Mouse (Mus musculus) natural killer cell, adult 2 months (primary cell): ENCODE data around the gene Abcc10.

Source experiments
- DNase-seq, 2 experiments: peaks; one replicate each; pipeline ENCODE4 v3.0.0; 2022; ENCODE audit warnings: low spot score in 2 of 2

The Abcc10 gene

DNA sequence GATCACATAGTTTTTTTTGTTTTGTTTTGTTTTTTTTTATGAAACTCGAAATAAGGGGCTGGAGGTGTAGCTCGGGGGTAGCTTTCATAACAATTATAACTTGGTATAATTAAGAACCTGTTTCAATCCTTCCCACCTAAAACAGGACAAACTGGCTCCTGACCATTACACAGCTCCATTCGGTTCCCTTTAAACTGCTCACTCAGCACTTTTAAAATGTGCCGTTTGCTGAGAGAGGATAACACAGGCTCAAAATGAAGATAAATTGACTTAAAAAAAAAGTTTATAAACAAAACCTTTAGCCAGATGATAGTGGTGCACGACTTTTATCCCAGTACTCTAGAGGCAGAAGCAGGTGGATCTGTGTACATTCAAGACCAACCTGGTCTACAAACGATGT is 42.7 kb downstream of the Abcc10 start:
- no peak for DNase-seq

DNA sequence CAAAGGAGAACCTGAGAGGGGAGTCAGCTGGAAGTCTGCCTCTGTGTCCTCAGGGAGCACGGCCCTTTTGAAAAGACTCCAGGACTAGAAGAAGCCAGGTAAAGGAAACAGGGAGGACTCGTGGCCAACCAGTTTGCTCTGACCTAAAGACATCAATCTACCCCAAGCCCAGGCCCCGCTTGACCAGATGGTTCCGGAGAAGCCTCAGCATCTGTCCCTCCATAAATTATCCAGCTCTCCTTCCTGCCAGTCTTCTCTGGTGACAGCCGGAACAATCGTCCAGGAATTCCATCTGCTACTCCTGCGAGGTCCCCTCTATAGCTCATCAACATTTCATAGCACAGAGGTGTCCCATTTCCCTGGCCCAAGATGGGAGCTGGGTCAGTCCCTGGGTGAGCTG is 43.5 kb downstream of the Abcc10 start:
- no peak for DNase-seq

DNA sequence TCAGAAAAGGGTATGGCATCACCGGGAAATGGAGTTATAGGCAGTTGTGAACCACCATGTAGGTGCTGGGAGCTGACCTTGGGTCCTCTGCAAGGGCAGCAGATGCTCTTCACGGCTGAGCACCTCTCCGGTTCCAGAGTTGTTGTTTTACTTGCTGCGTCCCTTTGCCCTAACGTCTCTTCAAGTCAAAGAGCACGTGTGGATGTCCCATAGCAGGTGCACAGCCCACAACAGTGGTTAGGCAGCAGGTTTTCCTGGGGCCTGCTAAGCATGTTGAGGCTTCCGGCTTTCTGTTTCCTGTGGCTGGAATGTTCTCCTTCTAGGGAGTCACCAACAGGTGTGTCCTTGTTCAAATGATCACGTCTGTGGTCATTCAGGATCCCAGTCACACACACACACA is 44.2 kb downstream of the Abcc10 start:
- no peak for DNase-seq

DNA sequence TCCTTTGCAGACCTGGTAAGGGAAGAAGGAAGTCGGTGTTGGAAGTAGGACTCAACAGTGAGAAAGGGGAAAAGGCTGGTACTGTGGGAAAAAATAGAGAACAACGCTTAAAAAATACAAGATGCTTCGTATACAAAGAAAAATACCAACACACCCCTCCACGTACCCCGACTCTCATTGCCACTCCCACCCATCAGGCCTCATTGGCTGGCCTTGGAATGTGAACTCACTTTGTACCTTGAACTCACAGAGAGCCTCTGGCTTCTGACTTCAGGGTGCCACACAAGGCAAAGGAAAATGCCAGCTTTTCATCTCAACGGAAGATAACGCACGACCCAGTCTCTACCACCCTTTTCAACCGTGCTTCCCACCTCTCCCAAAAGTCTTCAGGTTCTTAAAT is 45.0 kb downstream of the Abcc10 start:
- no peak for DNase-seq

DNA sequence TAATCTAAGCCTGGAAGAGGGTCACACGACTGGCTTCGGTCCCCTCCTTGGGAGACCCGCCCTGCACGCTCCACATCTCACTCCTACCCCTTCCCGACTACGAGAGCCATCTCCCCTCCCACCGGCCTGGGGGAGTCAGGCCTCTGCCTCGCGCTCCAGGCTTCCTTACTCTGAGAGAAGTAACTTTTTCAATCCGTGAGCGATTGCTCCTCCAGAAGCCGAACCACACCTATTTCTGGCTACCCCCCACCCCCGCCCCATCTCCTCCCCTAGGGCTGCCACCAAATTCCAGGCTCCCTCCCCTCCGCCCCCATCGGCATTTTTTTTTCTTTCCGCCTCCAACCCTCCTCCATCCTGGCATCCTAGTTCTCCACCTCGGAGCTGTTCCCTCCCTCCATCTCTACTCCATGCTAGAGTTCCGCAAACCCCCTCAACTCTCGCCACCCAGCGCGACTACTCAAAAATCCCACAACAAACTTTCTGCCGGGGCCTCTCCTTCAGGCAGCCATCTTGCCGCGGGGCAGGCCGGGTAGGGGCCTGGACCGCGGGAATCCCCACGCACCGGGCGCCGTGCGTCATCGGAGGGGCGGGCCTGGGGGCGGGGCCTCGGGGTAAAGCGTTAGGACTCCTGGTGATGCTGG is 45.5 kb downstream of the Abcc10 start, which contains the start of gene Tjap1:
Gene Tjap1 (minus strand): TSS at position 544 of the 641 bp plus-strand sequence.
- DNase-seq: peak; percentile 71 to 80

DNA sequence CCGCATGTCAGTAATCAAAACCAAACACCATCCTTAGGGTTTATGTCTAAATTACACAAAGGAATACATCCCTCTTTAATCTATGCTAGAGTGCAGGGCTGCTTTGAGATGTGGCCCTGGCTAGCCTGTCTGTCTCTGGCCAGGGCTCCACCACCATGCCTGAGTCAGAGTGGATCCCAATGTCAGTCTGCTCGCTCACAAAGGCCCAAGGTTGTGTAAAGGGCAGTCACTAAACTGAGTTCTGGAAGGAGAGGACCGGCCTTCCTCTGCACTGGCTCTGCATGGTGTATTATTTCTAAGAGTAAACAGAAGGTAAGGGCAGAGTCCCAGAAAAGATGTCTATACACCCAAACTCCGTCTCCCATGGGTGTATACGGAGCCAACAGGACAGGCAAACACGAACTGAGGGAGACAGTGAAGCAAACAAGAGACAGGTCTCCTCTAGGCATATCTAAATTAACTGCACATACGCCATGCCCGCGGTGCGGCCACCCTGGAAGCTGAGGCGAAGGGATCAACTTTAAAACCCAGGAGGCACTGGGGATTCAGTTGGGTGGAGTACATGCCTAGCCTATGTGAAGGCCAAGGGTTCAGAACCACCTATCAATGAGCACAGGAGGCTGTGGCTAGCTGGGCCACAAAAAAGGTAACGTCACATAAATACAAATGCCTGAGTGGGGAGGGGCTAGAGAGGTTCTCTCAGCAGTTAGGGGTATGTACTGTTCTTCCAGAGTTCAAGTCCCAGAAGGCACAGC is 50.0 kb downstream of the Abcc10 start:
- no peak for DNase-seq

DNA sequence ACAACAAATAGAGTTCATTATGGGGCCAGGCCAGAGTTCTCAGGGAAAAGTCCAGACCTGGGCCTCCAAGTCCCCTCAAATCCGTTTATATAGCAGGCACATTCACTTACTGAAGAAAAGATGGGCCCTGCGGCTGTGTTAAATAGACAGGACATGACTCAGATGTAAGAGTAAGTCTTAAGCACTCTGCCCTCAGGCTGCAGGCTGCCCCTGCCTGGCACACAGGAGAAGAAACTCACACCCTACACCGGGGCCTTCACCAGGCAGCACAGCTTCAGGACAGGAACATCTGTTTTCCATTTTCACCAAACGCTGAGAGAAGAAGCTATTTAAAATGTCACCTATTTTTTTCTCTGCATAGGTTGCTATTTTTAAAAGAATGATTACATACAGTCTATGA is 50.6 kb downstream of the Abcc10 start:
- DNase-seq: no peak

DNA sequence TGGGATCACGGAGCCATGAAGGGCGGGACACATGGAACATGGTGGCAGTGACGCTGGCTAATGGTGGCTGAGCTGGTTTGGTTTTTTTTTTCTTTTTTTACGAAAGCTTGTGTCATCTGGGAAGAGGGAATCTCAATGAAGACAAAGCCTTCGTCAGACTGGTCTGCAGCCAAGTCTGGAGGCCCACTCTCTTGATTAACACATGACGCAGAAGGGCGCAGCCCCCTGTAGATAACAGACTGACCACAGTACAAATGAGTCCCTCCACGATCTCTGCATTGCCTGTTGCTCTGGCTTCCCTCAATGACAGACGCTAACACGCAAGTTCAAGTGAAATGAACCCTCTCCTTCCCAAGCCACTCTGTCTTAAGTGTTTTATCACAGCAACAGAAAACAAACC is 52.6 kb downstream of the Abcc10 start:
- no peak for DNase-seq

DNA sequence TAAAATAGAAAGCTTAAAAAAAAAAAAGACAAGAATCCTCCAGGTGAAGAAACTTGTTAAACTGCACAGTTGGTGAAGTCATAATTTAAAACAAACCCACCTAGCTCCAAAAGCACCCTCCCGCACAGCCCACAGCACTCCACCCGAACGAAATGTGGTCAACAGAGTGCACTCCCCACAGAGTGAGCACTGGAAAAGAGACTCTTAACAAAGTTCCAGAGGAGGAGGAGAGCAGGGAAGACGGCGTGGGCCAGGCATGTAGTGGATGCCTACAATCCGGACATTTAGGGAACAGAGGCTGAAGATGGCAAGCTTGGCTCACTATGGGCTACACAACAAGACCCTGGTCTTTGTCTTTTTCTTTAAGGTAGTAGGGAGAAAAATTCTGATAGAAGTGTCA is 53.1 kb downstream of the Abcc10 start:
- no peak for DNase-seq

DNA sequence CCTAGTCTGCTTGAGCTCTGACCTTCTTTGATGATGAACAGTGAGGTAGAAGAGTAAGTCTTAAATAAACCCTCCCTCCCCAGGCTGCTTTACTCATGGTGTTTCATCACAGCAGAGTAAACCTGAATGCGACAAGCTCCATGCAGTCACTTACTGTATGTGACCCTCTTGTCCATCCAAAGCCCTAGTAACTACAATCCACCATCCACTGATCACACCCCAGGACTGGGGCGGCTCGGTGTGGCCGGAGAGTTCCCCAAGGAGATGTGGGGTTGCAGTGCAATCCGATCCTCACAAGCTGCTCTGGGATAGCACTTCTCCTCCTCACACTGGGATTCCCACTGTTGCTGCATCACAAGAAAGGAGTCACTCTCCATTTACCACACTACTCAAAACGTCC is 53.7 kb downstream of the Abcc10 start:
- DNase-seq: no peak

DNA sequence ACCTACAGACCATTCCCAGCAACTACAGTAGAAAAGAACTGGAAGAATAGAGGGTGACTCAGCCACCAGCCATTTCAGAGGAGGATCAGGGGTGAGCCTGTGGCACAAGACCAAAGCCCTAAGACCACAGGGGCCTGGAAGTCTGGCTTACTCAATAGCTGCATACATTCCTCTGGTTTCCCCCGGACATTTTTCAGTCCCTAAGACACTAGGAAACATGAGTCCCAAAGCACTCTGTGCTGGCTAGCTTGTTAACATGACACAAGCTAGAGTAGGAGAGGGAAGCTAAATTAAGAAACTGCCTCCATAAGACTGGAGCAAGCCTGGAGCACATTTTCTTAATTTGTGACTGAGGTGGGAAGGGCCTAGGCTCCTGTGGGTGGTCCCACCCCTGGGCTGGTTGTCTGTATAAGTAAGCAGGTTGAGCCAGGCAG is 54.3 kb downstream of the Abcc10 start:
- no peak for DNase-seq

DNA sequence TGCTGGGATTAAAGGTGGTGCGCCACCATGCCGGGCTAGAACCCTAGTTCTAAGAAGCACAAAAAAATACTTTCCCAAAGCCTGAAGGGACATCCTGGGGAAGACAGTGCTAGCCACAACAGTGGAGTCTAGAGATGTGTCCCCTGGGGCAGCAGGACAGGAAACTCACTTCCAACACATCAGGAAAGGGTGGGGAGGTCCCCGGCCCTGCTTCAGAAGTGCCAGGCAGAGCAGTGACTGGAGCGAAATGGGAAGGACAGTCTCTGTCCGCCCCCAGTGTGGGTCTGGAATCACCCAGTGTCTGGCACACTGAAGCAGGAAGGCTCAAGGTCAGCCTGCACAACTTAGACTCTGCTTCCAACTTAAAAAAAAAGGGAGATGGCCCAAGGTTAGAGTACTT is 55.5 kb downstream of the Abcc10 start:
- DNase-seq: no peak

DNA sequence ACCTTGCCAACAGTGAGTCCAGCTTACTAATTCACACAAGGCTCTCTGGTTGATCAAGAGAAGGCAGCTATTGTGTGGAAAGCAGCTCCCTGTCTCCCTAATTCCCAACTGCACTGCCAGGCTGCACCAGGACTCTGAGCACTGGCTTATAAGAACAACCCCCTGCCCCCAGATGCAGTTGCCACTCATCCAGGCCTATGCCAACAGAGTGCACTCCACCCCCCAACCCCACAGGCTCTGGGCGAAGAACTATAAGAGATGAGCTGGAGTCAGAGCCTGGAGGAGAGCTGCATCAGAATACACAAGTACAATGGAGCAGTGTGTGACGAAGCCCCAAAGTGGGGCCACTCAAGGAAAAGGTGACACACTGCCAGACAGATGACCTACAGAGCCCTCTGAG is 56.1 kb downstream of the Abcc10 start:
- DNase-seq: no peak

DNA sequence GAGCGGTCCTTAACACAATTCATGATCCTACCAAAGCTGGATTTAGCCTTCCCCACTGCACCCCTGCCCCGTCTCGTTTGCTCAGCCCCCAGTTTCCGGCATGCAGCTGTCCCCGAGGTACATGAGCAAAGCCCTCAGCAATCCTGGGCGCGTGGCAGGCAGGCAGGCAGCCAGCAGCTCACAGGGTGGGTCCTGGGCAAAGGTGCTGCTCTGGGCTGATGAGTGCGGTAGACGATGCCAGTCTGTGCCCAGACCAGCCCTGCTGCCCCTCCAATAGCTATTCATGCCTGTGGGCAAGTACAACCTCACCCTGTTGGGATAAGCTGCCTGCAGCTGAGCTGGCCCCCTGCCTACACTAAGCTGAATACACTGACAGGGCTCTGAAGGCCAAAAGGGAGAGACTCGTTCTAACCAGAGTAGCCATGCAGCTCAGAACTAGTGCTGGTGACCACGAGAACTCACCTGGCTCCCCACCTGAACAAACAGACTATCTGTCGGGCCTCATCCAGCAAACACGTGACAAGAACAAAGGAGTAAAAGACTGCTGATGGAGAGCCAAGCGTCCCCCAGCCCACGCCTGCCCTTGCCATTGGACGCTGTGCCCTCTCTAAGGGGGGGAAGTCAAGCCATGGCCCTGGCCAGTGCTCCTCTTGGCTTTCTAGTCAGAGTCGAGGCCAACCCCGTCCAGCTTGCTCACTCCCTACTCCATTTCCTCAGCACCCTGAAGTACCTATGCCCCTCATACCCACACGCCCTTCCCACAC is 58.2 kb downstream of the Abcc10 start:
- DNase-seq: no peak

DNA sequence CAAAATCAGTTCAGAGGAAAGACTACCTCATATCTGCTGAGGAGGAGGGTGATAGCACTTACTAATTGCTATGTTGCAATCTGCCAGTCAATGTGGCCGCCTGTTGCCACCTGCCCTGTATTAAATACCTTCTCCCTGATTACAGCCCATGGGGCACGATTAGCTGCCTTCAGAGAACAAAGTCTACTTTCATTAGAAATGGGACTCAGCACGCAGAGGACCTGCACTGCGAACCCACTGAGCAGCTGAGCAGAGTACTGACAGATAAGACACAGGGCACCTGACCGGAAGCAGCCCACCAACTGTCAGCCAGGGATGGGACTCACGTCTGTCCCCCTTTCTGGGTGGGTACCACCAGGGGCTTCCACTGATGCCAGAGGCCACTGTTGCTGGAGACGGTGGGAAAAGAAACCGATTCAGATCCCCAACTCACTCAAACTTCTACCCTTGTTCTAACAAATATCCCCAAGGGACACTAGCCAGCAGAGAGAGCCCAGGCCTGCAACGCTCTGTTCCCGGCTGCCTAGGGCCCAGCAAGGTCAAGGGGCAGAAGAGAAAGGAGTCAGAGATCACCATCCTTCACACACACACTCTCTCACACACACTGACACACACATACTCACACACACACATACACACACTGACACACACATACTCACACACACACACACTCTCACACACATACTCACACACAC is 60.0 kb downstream of the Abcc10 start:
- DNase-seq: no peak

DNA sequence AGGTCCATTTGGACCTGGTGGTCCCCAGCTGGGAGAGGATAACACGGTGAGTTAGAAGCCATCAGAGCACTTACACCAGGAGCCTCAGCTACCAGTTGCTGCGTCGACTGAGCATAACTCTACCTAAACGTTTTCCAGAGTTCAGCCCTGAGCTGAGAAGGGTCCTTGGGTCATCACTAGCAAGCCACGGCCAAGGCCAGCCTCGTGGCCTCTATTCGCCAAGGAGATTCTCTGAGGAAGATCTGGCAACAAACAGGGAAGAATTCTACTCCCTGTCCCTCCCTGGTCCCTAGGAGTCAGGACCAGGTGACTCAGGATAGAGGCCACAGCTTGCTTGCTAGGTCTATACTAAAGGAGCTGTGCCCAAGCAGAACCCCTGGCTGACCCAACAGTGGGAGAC is 60.6 kb downstream of the Abcc10 start:
- no peak for DNase-seq

DNA sequence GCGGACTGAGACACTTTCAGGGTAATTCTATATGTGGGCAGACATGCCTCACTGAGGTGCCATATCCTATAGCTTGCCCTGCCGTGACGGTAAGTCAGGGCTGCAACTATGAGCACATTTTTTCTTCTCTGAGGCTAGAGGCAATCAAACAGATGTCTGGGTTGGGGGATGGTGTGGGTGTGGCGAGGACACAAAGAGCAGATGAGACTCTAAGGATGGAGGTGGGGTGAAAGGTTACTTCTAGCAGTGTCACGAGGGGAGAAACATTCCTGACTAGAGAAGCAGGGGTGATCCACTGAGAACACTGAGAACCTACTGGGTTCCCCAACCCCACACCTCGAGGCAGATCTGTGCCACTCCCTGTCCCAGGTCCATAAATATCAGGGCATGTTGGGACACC is 61.2 kb downstream of the Abcc10 start:
- DNase-seq: no peak

DNA sequence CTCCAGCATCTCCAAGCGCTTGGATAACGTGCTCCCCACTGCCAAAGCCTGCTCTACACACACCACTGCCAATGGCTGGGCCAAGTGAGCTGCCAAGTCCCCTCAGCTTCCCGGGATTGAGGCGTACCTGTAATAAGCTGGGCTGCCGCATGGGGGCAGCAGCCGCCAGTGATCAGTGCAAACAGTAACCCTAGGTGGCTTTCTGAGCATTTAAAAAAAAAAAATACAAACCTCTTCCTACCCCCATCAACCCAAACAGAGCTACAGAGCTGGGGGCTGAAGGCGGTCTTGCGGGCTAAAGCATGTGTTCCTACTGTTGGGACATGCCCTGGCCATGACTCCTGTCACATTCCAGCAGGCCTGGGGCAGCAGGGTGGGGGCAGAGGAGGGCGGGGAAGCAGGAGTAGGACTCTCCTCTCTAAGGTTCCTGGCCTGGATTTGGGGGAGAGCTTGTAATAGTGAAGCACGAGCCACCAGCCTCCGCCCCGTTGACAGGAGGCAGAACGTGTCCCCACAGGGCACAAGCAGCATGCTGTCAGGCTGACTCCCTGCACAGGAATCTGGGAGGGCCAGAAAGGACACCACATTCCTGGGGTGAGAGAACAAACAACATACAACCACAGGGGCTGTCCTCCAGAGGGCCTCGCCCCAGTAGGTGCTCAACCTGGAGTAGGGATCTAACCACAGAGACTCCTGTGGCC is 62.1 kb downstream of the Abcc10 start:
- peak; percentile 58 to 75 for DNase-seq

DNA sequence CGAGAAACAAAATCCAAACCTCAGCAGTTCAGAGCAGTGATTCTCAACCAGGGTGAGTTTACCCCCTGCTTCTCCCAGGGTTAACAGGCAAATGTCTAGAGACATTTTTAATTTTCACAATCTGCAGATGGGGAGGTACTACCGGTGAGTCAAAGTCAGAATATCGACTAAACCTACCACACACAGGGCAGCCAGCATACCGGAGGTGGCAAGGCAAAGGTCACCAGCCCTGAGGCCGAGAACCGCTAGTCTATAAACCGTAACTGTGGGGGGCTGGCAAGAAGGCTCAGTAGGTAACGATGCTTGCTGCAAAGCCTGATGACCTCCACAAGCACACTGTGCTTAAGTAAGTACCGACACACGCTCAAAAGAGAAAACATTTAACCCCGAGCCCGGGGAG is 62.6 kb downstream of the Abcc10 start:
- DNase-seq: no peak

DNA sequence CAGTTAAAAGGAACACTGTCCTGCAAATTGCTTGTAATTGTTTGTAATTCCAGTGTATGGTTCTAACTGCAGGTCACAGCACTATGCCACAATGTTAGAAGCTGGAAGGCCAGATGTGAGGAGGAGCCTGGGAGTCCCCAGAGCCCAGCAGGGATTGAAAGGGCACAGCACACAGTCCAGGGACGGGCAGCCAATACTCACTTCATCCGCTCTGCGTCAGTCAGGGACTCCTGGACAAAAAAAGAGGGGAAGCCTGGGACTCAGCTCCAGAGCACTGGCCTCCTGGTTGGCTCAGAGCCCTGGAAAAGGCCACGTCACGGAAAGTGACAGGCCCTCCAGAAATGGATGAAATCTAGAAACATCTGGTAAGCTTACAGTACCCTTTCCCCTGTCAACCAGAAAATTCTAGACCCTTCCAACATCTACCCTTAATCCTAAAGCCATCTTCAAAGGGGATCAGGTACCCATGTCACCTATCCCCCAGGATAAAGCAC is 65.9 kb downstream of the Abcc10 start:
- no peak for DNase-seq

DNA sequence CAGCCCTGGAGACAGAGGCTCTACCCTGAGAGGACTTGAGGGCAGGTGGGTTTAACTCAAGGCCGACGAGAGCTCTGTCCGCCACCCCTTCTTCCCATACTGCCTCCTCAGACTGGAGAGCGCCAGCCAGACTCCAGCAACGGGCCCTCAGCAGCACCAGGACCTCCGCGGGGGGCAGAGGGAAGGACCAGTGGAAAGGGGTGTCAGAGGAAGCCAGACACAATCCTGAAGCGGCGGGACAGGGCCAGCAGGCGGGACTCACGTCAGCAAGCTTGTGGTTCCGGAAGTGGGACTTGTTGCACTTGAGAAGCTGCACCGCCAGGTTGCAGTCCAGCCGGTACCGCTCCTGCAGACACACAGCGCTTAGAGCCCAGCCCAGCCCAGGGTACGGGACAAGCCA is 68.5 kb downstream of the Abcc10 start:
- DNase-seq: no peak
